Mouse (Mus musculus) CH12.LX (cell line): Measurements from ENCODE around the gene Rab14. TPM values are rescaled to one million over a fixed set of nuclear protein-coding genes. Genes with fewer than 3 reads are reported as not detected.
A peak's percentile ranks its signal among the peaks of the same experiment; 100 is the strongest.

Source experiments
- DNase-seq: peaks from one replicate; pipeline ENCODE4 v3.0.0-alpha.2; 2013; ENCODE audit errors: extremely low read depth
- H3K27ac ChIP-seq: 2 replicates; pipeline ENCODE4 v1.5.1; 2012; ENCODE audit warnings: low read depth, mild to moderate bottlenecking, control low read depth, moderate library complexity; ENCODE audit not compliant: insufficient read depth
- H3K27me3 ChIP-seq: replicated peaks from 2 replicates; pipeline ENCODE3; 2012; ENCODE audit warnings: inconsistent platforms
- H3K36me3 ChIP-seq, 2 experiments: replicated peaks in 1 of 2; 2 replicates each; pipeline versions ENCODE3 to v1.6.1; 2012; ENCODE audit warnings: inconsistent platforms in 1 of 2, low read length in 1 of 2, mild to moderate bottlenecking in 1 of 2, mixed read lengths in 1 of 2, moderate library complexity in 1 of 2; ENCODE audit not compliant: control insufficient read depth in 1 of 2, insufficient read depth in 1 of 2
- H3K4me1 ChIP-seq, 2 experiments: 2 replicates each; pipeline ENCODE4 v1.6.1; 2012; ENCODE audit warnings: inconsistent platforms in 1 of 2, moderate library complexity in 1 of 2; ENCODE audit not compliant: insufficient read depth in 2 of 2, control insufficient read depth in 1 of 2
- H3K4me2 ChIP-seq: 2 replicates; pipeline ENCODE4 v1.6.1; 2012; ENCODE audit warnings: low read depth, mild to moderate bottlenecking, control low read depth; ENCODE audit not compliant: poor library complexity, insufficient read depth, severe bottlenecking
- H3K4me3 ChIP-seq, 3 experiments: fragments of 150-350 bp in 1 of 3; sonication (generic) in 1 of 3; replicated peaks in 1 of 3; 2 replicates each; pipeline versions ENCODE3 to v1.5.1; 2011 to 2012; ENCODE audit warnings: low read depth in 2 of 3, low read length in 2 of 3, mild to moderate bottlenecking in 2 of 3, moderate library complexity in 2 of 3, control low read depth in 1 of 3, improper control_type of control experiment in 1 of 3, inconsistent platforms in 1 of 3, mixed read lengths in 1 of 3; ENCODE audit not compliant: poor library complexity in 1 of 3
- H3K79me2 ChIP-seq: replicated peaks from 2 replicates; pipeline ENCODE4 v1.6.1; 2012; ENCODE audit warnings: mild to moderate bottlenecking, moderate library complexity; ENCODE audit not compliant: control insufficient read depth, poor library complexity, insufficient read depth, severe bottlenecking; ENCODE audit errors: extremely low read depth
- H3K9ac ChIP-seq: 2 replicates; pipeline ENCODE4 v1.6.1; 2012; ENCODE audit warnings: low read depth, mild to moderate bottlenecking, control low read depth, moderate library complexity; ENCODE audit not compliant: insufficient read depth
- H3K9me3 ChIP-seq: replicated peaks from 2 replicates; pipeline ENCODE3; 2012; ENCODE audit warnings: low read length, inconsistent platforms, mixed read lengths
- BHLHE40 ChIP-seq: IDR thresholded peaks from 2 replicates; pipeline ENCODE4 v1.6.1; 2011; ENCODE audit warnings: mild to moderate bottlenecking, low read depth, low read length, improper control_type of control experiment
- CHD1 ChIP-seq: IDR thresholded peaks from 2 replicates; pipeline ENCODE4 v1.6.1; 2012; ENCODE audit warnings: low read depth, low read length, improper control_type of control experiment, inconsistent platforms
- CHD2 ChIP-seq: IDR thresholded peaks from 2 replicates; pipeline ENCODE4 v1.6.1; 2011; ENCODE audit warnings: low read length, improper control_type of control experiment
- ELF1 ChIP-seq: IDR thresholded peaks from 2 replicates; pipeline ENCODE4 v1.6.1; 2014; ENCODE audit warnings: low read depth, mild to moderate bottlenecking, inconsistent platforms, low read length, improper control_type of control experiment
- EP300 ChIP-seq: IDR thresholded peaks from 2 replicates; pipeline ENCODE4 v1.6.1; 2011; ENCODE audit warnings: low read length, improper control_type of control experiment
- ETS1 ChIP-seq: conservative IDR thresholded peaks from 2 replicates; pipeline ENCODE4 v1.6.1; 2012; ENCODE audit warnings: low read depth, mild to moderate bottlenecking, inconsistent platforms, low read length, improper control_type of control experiment, moderate library complexity
- IRF4 ChIP-seq: IDR thresholded peaks from 2 replicates; pipeline ENCODE4 v1.6.1; 2014; ENCODE audit warnings: low read depth, mild to moderate bottlenecking, inconsistent platforms, low read length, improper control_type of control experiment
- JUN ChIP-seq: IDR thresholded peaks from 2 replicates; pipeline ENCODE4 v1.6.1; 2011; ENCODE audit warnings: low read depth, mild to moderate bottlenecking, low read length, improper control_type of control experiment, moderate library complexity; ENCODE audit not compliant: insufficient read depth
- JUND ChIP-seq: conservative IDR thresholded peaks from 2 replicates; pipeline ENCODE4 v1.6.1; 2011; ENCODE audit warnings: low read depth, low read length, improper control_type of control experiment
- MAX ChIP-seq: IDR thresholded peaks from 2 replicates; pipeline ENCODE4 v1.6.1; 2011; ENCODE audit warnings: low read length, improper control_type of control experiment
- MXI1 ChIP-seq: IDR thresholded peaks from 2 replicates; pipeline ENCODE4 v1.6.1; 2011; ENCODE audit warnings: mild to moderate bottlenecking, low read depth, low read length, improper control_type of control experiment
- NELFE ChIP-seq: IDR thresholded peaks from 2 replicates; pipeline ENCODE4 v1.6.1; 2011; ENCODE audit warnings: low read depth, low read length, improper control_type of control experiment
- NRF1 ChIP-seq: IDR thresholded peaks from 2 replicates; pipeline ENCODE4 v1.6.1; 2014; ENCODE audit warnings: low read depth, mild to moderate bottlenecking, inconsistent platforms, low read length, improper control_type of control experiment, moderate library complexity
- POLR2AphosphoS2 ChIP-seq: IDR thresholded peaks from 2 replicates; pipeline ENCODE4 v1.6.1; 2011; ENCODE audit warnings: low read depth, low read length, improper control_type of control experiment
- SMC3 ChIP-seq: IDR thresholded peaks from 2 replicates; pipeline ENCODE4 v1.6.1; 2011; ENCODE audit warnings: low read depth, low read length, improper control_type of control experiment
- TBP ChIP-seq: conservative IDR thresholded peaks from 2 replicates; pipeline ENCODE4 v1.6.1; 2011; ENCODE audit warnings: low read depth, low read length, improper control_type of control experiment
- ZC3H11A ChIP-seq: IDR thresholded peaks from 2 replicates; pipeline ENCODE4 v1.6.1; 2012; ENCODE audit warnings: low read depth, mild to moderate bottlenecking, inconsistent platforms, low read length, improper control_type of control experiment
- dilution Hi-C: fragments of 300-500 bp; cut with MboI; formaldehyde crosslinking; loops from 2 replicates; pipeline ENCODE4 v1.14.3; 2020; ENCODE audit warnings: low sequenced_read_pairs; ENCODE audit not compliant: extremely low pct_unique_long_range_greater_than_20kb, extremely low pct_ligation_motif_present
- in situ Hi-C: fragments of 300-500 bp; cut with MboI; formaldehyde crosslinking; loops from 3 replicates; pipeline ENCODE4 v1.14.3; 2019; ENCODE audit warnings: low sequenced_read_pairs, low pct_ligation_motif_present, low pct_unique_long_range_greater_than_20kb, mixed read lengths
- polyA plus RNA-seq: library from polyadenylated mRNA; unstranded; fragments of >175 nt; gene quantifications from 2 replicates; pipeline ENCODE4 v1.2.1, GENCODE M21; 2012; ENCODE audit warnings: low read depth; ENCODE audit not compliant: insufficient read length
- total RNA-seq, 2 experiments: library from RNA; depleted of rRNA; stranded (reverse); fragments of 300-350 nt in 1 of 2; fragments of >200 nt in 1 of 2; gene quantifications; 2 replicates each; pipeline ENCODE4 v1.2.3; 2012 to 2014

Rab14 gene
- total and polyA plus RNA-seq, 3 experiments = 26.8 to 94.4 (median 66.2) TPM

DNA sequence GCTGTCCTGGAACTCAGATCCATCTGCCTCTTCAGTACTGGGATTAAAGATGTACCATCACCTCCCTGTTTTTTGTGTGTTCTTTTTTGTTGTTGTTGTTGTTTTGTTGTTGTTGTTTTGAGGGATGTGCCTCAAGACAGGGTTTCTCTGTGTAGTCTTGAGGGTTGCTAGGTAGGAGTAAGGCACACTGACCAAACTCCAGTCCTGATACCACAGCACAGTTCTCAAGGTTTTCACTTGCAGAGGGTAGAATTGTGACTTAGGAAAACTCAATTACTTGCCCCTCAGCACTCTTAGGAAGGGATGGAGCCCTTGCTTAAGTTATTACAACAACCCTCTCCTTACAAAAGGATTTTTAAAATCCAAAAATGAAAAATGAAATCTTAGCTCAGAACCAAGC, 69.4 kb downstream of the Rab14 start:
- no peaks in the 10 kb centered on the region for H3K9me3 ChIP-seq
- dilution Hi-C loops = no loop called here
- H3K4me3 ChIP-seq = peak overlapping the region in 2 of 3 experiments; percentile 32 to 62
- peaks cover 13% of the 10 kb centered on the region for H3K79me2 ChIP-seq
- in situ Hi-C loops = no loop called here
- DNase-seq = no peak
- H3K27me3 ChIP-seq = no peaks in the 10 kb centered on the region
- peaks cover 28 to 62% of the 10 kb centered on the region in 2 experiments for H3K36me3 ChIP-seq
- no peak overlapping the region; the same call in 1 of the 2 replicates for H3K27ac ChIP-seq
- no peak for TF ChIP-seq TBP
- no peak for TF ChIP-seq MXI1
- no peak for TF ChIP-seq POLR2AphosphoS2
- TF ChIP-seq IRF4 = no peak
- TF ChIP-seq JUND = no peak
- no peak for TF ChIP-seq ELF1
- TF ChIP-seq ETS1 = no peak
- no peak for TF ChIP-seq BHLHE40
- TF ChIP-seq NRF1 = no peak
- no peak for TF ChIP-seq CHD1
- TF ChIP-seq CHD2 = no peak
- TF ChIP-seq SMC3 = no peak
- TF ChIP-seq EP300 = no peak
- no peak for TF ChIP-seq ZC3H11A
- no peak for TF ChIP-seq JUN
- TF ChIP-seq NELFE = no peak
- no peak for TF ChIP-seq MAX
- peaks cover 0 to 11% of the 10 kb centered on the region in 2 experiments; a peak in 3 of 4 replicates for H3K4me1 ChIP-seq
- H3K4me2 ChIP-seq = peak overlapping the region; percentile 45; the same call in 1 of the 2 replicates
- H3K9ac ChIP-seq = peak overlapping the region; percentile 28; the same call in 1 of the 2 replicates

Other genes starting within 250 kb of the Rab14 start
- gene Traf1, start 239.3 kb downstream of the Rab14 start, total RNA-seq (2012; rRNA removed) = 99.2 and 151 TPM in 2 replicates
- gene Traf1, start 239.3 kb downstream of the Rab14 start, total RNA-seq (2014; rRNA removed) = 58.8 and 66.9 TPM in 2 replicates
- 46.4 and 47.9 TPM in 2 replicates for gene Traf1, start 239.3 kb downstream of the Rab14 start, polyA plus RNA-seq
- 0.92 and 1.2 TPM in 2 replicates for gene Hc, start 139.7 kb downstream of the Rab14 start, total RNA-seq (2012; rRNA removed)
- gene Hc, start 139.7 kb downstream of the Rab14 start, total RNA-seq (2014; rRNA removed) = 0.72 and 0.74 TPM in 2 replicates
- 0.91 and 1.1 TPM in 2 replicates for gene Hc, start 139.7 kb downstream of the Rab14 start, polyA plus RNA-seq
- 0.68 and 0.80 TPM in 2 replicates for gene AI182371, start 99.6 kb downstream of the Rab14 start, total RNA-seq (2012; rRNA removed)
- 0.31 and 0.56 TPM in 2 replicates for gene AI182371, start 99.6 kb downstream of the Rab14 start, total RNA-seq (2014; rRNA removed)
- gene AI182371, start 99.6 kb downstream of the Rab14 start, polyA plus RNA-seq = 0.74 and 0.90 TPM in 2 replicates
- 55.6 and 59.1 TPM in 2 replicates for gene Cntrl, start 91.6 kb downstream of the Rab14 start, total RNA-seq (2012; rRNA removed)
- gene Cntrl, start 91.6 kb downstream of the Rab14 start, total RNA-seq (2014; rRNA removed) = 64.5 and 66.3 TPM in 2 replicates
- 64.5 and 69.7 TPM in 2 replicates for gene Cntrl, start 91.6 kb downstream of the Rab14 start, polyA plus RNA-seq
- 41.0 and 54.2 TPM in 2 replicates for gene Gsn, start 55.3 kb upstream of the Rab14 start, total RNA-seq (2012; rRNA removed)
- 37.5 and 42.9 TPM in 2 replicates for gene Gsn, start 55.3 kb upstream of the Rab14 start, total RNA-seq (2014; rRNA removed)
- gene Gsn, start 55.3 kb upstream of the Rab14 start, polyA plus RNA-seq = 22.6 and 24.2 TPM in 2 replicates
- 3.3 and 6.3 TPM in 2 replicates for gene Stom, start 135.9 kb upstream of the Rab14 start, total RNA-seq (2012; rRNA removed)
- gene Stom, start 135.9 kb upstream of the Rab14 start, total RNA-seq (2014; rRNA removed) = 4.9 and 5.8 TPM in 2 replicates
- 4.3 and 4.5 TPM in 2 replicates for gene Stom, start 135.9 kb upstream of the Rab14 start, polyA plus RNA-seq
- not detected in 2 replicates for gene 4930568D16Rik, start 166.6 kb upstream of the Rab14 start, total RNA-seq (2012; rRNA removed)
- not detected in 2 replicates for gene 4930568D16Rik, start 166.6 kb upstream of the Rab14 start, total RNA-seq (2014; rRNA removed)
- not detected in 2 replicates for gene 4930568D16Rik, start 166.6 kb upstream of the Rab14 start, polyA plus RNA-seq
- not detected in 2 replicates for gene 4930402F06Rik, start 196.1 kb upstream of the Rab14 start, total RNA-seq (2012; rRNA removed)
- gene 4930402F06Rik, start 196.1 kb upstream of the Rab14 start, total RNA-seq (2014; rRNA removed) = not detected in 2 replicates
- gene 4930402F06Rik, start 196.1 kb upstream of the Rab14 start, polyA plus RNA-seq = not detected in 2 replicates